ENCODE assay signal across 20 mouse cellular contexts in the genomic region with DNA sequence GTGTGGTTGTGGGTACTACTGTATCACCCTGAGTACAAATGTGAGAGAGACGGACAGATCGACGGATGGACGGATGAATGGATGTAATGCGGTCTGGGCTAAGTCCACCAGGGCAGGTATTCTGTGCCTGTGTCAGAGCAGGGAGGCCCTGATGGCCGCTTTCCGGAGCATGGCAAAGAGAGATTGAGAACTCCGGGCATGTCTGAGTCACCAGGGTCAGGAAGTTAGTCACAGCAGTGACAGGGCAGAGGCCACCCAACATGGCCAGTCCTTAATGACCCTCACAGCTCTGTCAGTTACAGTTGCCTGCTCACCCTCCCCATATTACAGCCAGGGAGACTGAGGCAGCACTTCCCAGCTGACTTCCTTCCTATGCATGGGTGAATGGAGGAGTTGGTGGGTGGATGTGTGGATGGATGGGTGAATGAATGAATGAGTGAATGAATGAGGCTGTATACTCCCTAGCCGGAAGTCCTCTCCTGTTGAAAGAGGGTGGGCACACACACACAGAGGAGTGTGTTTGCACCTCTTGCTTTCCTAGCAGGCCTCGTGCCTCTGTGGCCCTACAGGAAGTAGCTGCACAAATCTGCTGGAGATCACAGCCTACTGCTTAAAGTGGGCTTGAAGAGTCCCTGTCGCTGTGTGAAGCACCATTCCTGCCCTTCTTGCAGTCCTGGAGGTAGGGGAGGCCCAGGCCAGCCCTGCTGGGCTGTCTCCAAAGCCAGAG. TPM values are rescaled to one million over a fixed set of nuclear protein-coding genes. Genes with fewer than 3 reads are reported as not detected.
A peak's percentile ranks its signal among the peaks of the same experiment; 100 is the strongest.
DNase-seq lines count a peak whose midpoint lies in the region; ATAC-seq and TF ChIP-seq lines count a peak whose summit lies in the region.
"Had no signal": no experiment of that assay in that cellular context is flagged by ENCODE, and none has a peak within 500 bp of the region (broad histone marks: within the 10 kb centered on the region; RNA-seq: fewer than 3 reads in every experiment).

No protein-coding gene starts in this region.

- 89% methylated on average over 11 of the region's 11 CpGs for WGBS in cerebellum, adult 2 months

- no peak overlapping the region for H3K4me3 ChIP-seq in layer of hippocampus, adult 2 months
- H3K4me3 ChIP-seq in cerebellum, adult 2 months (replicated peaks; ENCODE audit: insufficient read depth, low read depth, low read length), result no peak overlapping the region
- H3K4me3 ChIP-seq: embryonic facial prominence, embryonic 12.5 days; forebrain, embryonic 12.5 days; heart, embryonic 12.5 days; hindbrain, embryonic 13.5 days; midbrain, embryonic 13.5 days; neural tube, embryonic 12.5 days had no signal

- no peaks in the 10 kb centered on the region for H3K27me3 ChIP-seq in cerebellum, adult 2 months (ENCODE audit: control insufficient read depth, insufficient read depth, low read length)
- H3K27me3 ChIP-seq: embryonic facial prominence, embryonic 12.5 days; forebrain, embryonic 12.5 days; heart, embryonic 12.5 days; hindbrain, embryonic 13.5 days; midbrain, embryonic 13.5 days; neural tube, embryonic 12.5 days had no signal

- no peak for TF ChIP-seq POLR2A in cerebellum, adult 2 months (IDR thresholded peaks at IDR 0.05; ENCODE audit: borderline replicate concordance, insufficient read depth, low read length)

- H3K4me1 ChIP-seq in cerebellum, adult 2 months (ENCODE audit: control insufficient read depth, insufficient read depth, low read length), result no peaks in the 10 kb centered on the region

- DNase-seq in layer of hippocampus, adult 2 months (ENCODE audit: low spot score in 2 of 2), result no peak
- DNase-seq in layer of hippocampus, postnatal 10 days (ENCODE audit: low spot score in 2 of 2), result no peak
- peak; percentile 93 for DNase-seq in 416B (ENCODE audit: low read depth)
- peak; percentile 71 to 73 for DNase-seq in adrenal gland, postnatal 36 days
- DNase-seq in cerebellum, adult 2 months, result no peak
- DNase-seq in ovary, postnatal 36 days (ENCODE audit: low spot score), result no peak
- DNase-seq in c-Kit-positive CD71-positive TER-119-positive erythroid progenitor cells, embryonic 14.5 days (ENCODE audit: low spot score), result no peak
- DNase-seq: cerebellum, adult 9-11 months; gastrocnemius, postnatal 14 days; kidney, adult 2 months; right cerebral cortex, adult 18-20 months; thymus, adult 2 months had no signal

- peak overlapping the region; percentile 28; the same call in 1 of the 2 replicates for H3K27ac ChIP-seq in layer of hippocampus, adult 2 months
- H3K27ac ChIP-seq in cerebellum, adult 2 months (ENCODE audit: insufficient read depth, low read length), result no peak overlapping the region
- H3K27ac ChIP-seq: embryonic facial prominence, embryonic 12.5 days; forebrain, embryonic 12.5 days; hindbrain, embryonic 13.5 days; liver, embryonic 14.5 days; midbrain, embryonic 13.5 days; neural tube, embryonic 12.5 days had no signal

- peak; percentile 78 for ATAC-seq in megakaryocyte, adult 5-6 weeks (ENCODE audit: poor library complexity, severe bottlenecking)
- ATAC-seq: midbrain, embryonic 13.5 days had no signal

- TF ChIP-seq CTCF in layer of hippocampus, adult 2 months (conservative IDR thresholded peaks at IDR 0.05), result no peak
- TF ChIP-seq CTCF in cerebellum, adult 2 months (IDR thresholded peaks at IDR 0.05; ENCODE audit: borderline replicate concordance, insufficient read depth, low read depth, low read length), result no peak

RNA-seq across cellular contexts. Expression of a gene that starts 10.7 kb away (rescaled TPM):
- total RNA-seq in layer of hippocampus, adult 2 months (2021), result 100 to 1,000 TPM; 269 to 286 TPM
- total RNA-seq in layer of hippocampus, postnatal 10 days (2021), result 100 to 1,000 TPM; 338 to 353 TPM
- total RNA-seq in adrenal gland, postnatal 36 days (2021), result 100 to 1,000 TPM; 122 to 129 TPM
- total RNA-seq in megakaryocyte, adult 5-6 weeks (2015), result 58.4 and 60.3 TPM in 2 replicates
- 22.7 and 26.5 TPM in 2 replicates for total RNA-seq in megakaryocyte, adult 5-6 weeks (2017)
- polyA plus RNA-seq in cerebellum, adult 2 months (2012; rRNA removed), result 64.7 and 64.9 TPM in 2 replicates

Comparison
In these comparisons a context has a peak if more than half of its experiments do, and no peak if none do; other contexts are left out.
1. DNase-seq: peak in 416B (single experiment) and adrenal gland, postnatal 36 days (2 of 2); none in layer of hippocampus, adult 2 months (0 of 2), layer of hippocampus, postnatal 10 days (0 of 2), cerebellum, adult 2 months (0 of 2), ovary, postnatal 36 days (single experiment) and c-Kit-positive CD71-positive TER-119-positive erythroid progenitor cells, embryonic 14.5 days (single experiment).